Mouse (Mus musculus): Measurements from ENCODE around the gene Nutf2-ps1.

DNA sequence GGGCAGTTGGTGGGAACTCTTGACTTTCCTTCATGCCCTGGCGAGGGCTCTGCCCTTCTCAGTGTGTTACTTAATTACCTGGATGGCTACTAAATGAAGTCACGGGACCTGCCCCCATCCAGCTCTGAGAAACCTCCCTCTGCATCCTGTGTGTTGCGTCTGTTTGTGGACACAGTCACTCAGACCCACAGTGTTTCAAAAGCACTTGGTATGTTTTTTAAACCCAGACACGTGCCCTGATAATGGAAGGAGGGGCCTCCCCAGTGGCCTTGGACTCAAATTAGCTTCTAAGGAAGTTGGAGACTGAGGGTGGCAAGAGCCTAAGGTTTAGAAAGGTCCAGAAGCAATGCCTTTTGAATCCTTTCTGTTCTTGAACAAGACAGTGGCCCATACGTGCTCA is 50.1 kb downstream of the Nutf2-ps1 start:
- no peak for TF ChIP-seq CTCF (IDR thresholded peaks at IDR 0.05; ENCODE audit: low read depth)
- TF ChIP-seq EP300 (optimal IDR thresholded peaks at IDR 0.05) = no peak
